Comparison of ENCODE assay signal across 8 mouse cellular contexts in genomic region chr3:118434311-118434710, GRCm38 (mm10).
A peak's percentile ranks its signal among the peaks of the same experiment; 100 is the strongest.
DNase-seq lines count a peak whose midpoint lies in the region; ATAC-seq and TF ChIP-seq lines count a peak whose summit lies in the region.

No protein-coding gene starts in this region.

- peak overlapping the region; percentile 92 for H3K4me2 ChIP-seq in neural tube, embryonic 11.5 days (ENCODE audit: low read depth)
- H3K4me2 ChIP-seq in limb, embryonic 11.5 days (ENCODE audit: low read depth, severe bottlenecking) = peak overlapping the region; percentile 91

- no peak overlapping the region for H3K27ac ChIP-seq in neural tube, embryonic 11.5 days (ENCODE audit: low read depth, low read length)
- H3K27ac ChIP-seq in limb, embryonic 11.5 days (replicated peaks; ENCODE audit: low read depth, low read length) = no peak overlapping the region
- H3K27ac ChIP-seq in thymus, adult 2 months (ENCODE audit: control insufficient read depth, insufficient read depth, low read length) = no peak overlapping the region

- peak overlapping the region; percentile 48 for H3K4me3 ChIP-seq in neural tube, embryonic 11.5 days (ENCODE audit: low read depth, low read length)
- H3K4me3 ChIP-seq in limb, embryonic 11.5 days (ENCODE audit: low read depth, low read length) = peak overlapping the region; percentile 38
- H3K4me3 ChIP-seq in thymus, adult 2 months (ENCODE audit: control insufficient read depth, insufficient read depth, low read length) = no peak overlapping the region

- no peak for TF ChIP-seq POLR2A in thymus, adult 2 months (IDR thresholded peaks at IDR 0.05; ENCODE audit: control insufficient read depth, extremely low read depth, insufficient read depth, low read length, poor library complexity)

- DNase-seq in cerebellum, postnatal 14 days = peak; percentile 26 to 30
- DNase-seq in cerebellum, adult 11-12 months = no peak
- DNase-seq in neural tube, embryonic 11.5 days (ENCODE audit: low spot score) = peak; percentile 42
- DNase-seq in neural tube, embryonic 10.5 days (ENCODE audit: extremely low spot score, low spot score) = no peak
- DNase-seq in limb, embryonic 11.5 days (ENCODE audit: low spot score) = peak; percentile 41
- peak; percentile 44 to 52 for DNase-seq in right cerebral cortex, postnatal 10 days (ENCODE audit: low spot score in 2 of 2)
- no peak for DNase-seq in kidney, postnatal 25 days
- DNase-seq in thymus, adult 2 months = no peak

- peaks cover 18% of the 10 kb centered on the region for H3K27me3 ChIP-seq in neural tube, embryonic 11.5 days (ENCODE audit: control insufficient read depth, insufficient read depth, low read length)
- peaks cover 26% of the 10 kb centered on the region; the same call in 1 of the 2 replicates for H3K27me3 ChIP-seq in limb, embryonic 11.5 days (ENCODE audit: control insufficient read depth, insufficient read depth, low read length)
- no peaks in the 10 kb centered on the region for H3K27me3 ChIP-seq in thymus, adult 2 months (ENCODE audit: control insufficient read depth, insufficient read depth, low read length)

- ATAC-seq in neural tube, embryonic 11.5 days (ENCODE audit: insufficient read depth, low FRiP score, low TSS enrichment) = 0 out of 2 replicates have a peak, but pooled peaks have one; percentile 20
- ATAC-seq in limb, embryonic 11.5 days (ENCODE audit: insufficient number of reproducible peaks, low FRiP score, low TSS enrichment, low read depth) = no peak

- no peaks in the 10 kb centered on the region for H3K36me3 ChIP-seq in neural tube, embryonic 11.5 days (ENCODE audit: control insufficient read depth, insufficient read depth, low read length)
- H3K36me3 ChIP-seq in limb, embryonic 11.5 days (ENCODE audit: control insufficient read depth, insufficient read depth, low read length) = no peaks in the 10 kb centered on the region
- H3K36me3 ChIP-seq in thymus, adult 2 months (ENCODE audit: control insufficient read depth, insufficient read depth, low read length) = no peaks in the 10 kb centered on the region

- peak overlapping the region; percentile 38 for H3K9ac ChIP-seq in neural tube, embryonic 11.5 days (ENCODE audit: low read length)
- H3K9ac ChIP-seq in limb, embryonic 11.5 days (ENCODE audit: low read length) = peak overlapping the region; percentile 12; the same call in 1 of the 2 replicates

- 0% methylated on average over 17 of the region's 17 CpGs for WGBS in neural tube, embryonic 11.5 days
- WGBS in limb, embryonic 11.5 days = under 1% methylated on average over 17 of the region's 17 CpGs
- 9% methylated on average over 17 of the region's 17 CpGs for WGBS in thymus, adult 2 months

- no peaks in the 10 kb centered on the region for H3K9me3 ChIP-seq in neural tube, embryonic 11.5 days (ENCODE audit: control insufficient read depth, low read length)
- no peaks in the 10 kb centered on the region for H3K9me3 ChIP-seq in limb, embryonic 11.5 days (ENCODE audit: control insufficient read depth, low read length)

- TF ChIP-seq CTCF in thymus, adult 2 months (IDR thresholded peaks at IDR 0.05; ENCODE audit: borderline replicate concordance, control insufficient read depth, extremely low read depth, insufficient read depth, low read length, poor library complexity) = no peak

- no peaks in the 10 kb centered on the region for H3K4me1 ChIP-seq in neural tube, embryonic 11.5 days (ENCODE audit: control insufficient read depth, insufficient read depth, low read length)
- H3K4me1 ChIP-seq in limb, embryonic 11.5 days (ENCODE audit: control insufficient read depth, insufficient read depth, low read length) = peaks cover 15% of the 10 kb centered on the region
- no peaks in the 10 kb centered on the region for H3K4me1 ChIP-seq in thymus, adult 2 months (replicated peaks; ENCODE audit: control insufficient read depth, insufficient read depth, low read length)

Comparison
In these comparisons a context has a peak if more than half of its experiments do, and no peak if none do; other contexts are left out.
1. DNase-seq: peak in cerebellum, postnatal 14 days (2 of 2), neural tube, embryonic 11.5 days (single experiment), limb, embryonic 11.5 days (single experiment) and right cerebral cortex, postnatal 10 days (2 of 2); none in cerebellum, adult 11-12 months (single experiment), neural tube, embryonic 10.5 days (single experiment), kidney, postnatal 25 days (0 of 2) and thymus, adult 2 months (single experiment).